Mouse (Mus musculus) natural killer cell, adult 2 months (primary cell): ENCODE measurements around the gene Map3k7cl.

ENCODE experiments used
- DNase-seq, 2 experiments: peaks; one replicate each; pipeline ENCODE4 v3.0.0; 2022; ENCODE audit warnings: low spot score in 2 of 2

Map3k7cl gene

GRCm38 (mm10) chr16:87587843-87588242, 34.7 kb downstream of the Map3k7cl start:
- no peak for DNase-seq

GRCm38 (mm10) chr16:87594145-87594544, 41.0 kb downstream of the Map3k7cl start:
- DNase-seq = no peak

DNA sequence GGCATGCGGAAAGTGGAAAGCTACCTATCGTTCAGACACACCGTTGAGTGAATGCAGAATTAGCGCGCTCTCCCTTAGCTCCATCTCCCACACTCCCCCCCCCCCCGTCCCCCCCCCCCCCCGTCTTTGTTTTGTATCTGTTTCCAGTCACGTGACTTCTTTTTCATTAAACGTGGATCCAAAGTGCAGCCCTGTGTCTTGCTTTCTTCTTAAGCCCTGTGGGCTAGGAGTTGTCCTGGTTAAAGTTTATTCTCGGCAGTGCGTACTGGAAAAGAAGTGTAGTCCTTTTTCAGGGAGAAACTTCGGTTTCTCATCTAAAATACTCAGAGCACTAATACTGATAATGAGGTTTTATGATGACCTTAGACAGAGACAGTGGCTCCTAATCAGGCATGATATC, 42.0 kb downstream of the Map3k7cl start:
- no peak for DNase-seq

- DNase-seq = no peak
Measured at GRCm38 (mm10) chr16:87602717-87603526, 49.8 kb downstream of the Map3k7cl start.

GRCm38 (mm10) chr16:87604002-87604401, 50.9 kb downstream of the Map3k7cl start:
- DNase-seq = no peak

DNA sequence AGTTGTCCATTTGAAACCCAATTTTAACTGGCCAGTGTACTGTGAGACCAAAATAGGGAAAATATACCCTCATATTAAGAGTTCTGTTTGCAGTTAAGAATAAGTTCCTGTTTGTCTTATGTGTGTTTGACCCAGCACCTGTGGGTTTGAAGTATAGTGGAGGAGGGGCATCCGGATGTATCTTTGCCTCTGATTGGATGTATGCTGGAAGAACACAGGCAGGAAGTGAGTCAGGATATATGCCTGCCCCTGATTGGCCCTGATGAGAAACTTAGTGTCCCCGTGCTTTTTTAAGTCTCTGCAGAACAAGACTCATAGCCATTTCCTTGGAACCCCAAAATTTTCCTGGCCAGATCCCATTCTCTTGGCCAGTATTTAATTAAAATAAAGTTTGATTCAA, 51.8 kb downstream of the Map3k7cl start:
- no peak for DNase-seq

DNA sequence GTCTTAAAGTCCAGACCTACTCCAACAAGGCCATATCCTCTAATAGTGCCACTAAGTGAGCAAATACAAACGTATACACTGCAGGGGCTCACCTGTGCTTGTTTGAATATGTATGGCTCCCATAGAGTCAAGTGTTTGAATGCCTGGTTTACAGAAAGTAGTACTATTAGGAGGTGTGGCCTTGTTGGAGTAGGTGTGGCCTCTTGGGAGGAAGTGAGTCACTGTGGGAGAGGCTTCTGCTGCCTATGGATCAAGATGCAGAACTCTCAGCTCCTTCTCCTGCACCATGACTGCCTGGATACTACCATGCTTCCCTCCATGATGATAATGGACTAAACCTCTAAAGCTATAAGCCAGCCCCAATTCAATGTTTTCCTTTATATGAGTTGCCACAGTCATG, 54.3 kb downstream of the Map3k7cl start:
- DNase-seq = no peak

DNA sequence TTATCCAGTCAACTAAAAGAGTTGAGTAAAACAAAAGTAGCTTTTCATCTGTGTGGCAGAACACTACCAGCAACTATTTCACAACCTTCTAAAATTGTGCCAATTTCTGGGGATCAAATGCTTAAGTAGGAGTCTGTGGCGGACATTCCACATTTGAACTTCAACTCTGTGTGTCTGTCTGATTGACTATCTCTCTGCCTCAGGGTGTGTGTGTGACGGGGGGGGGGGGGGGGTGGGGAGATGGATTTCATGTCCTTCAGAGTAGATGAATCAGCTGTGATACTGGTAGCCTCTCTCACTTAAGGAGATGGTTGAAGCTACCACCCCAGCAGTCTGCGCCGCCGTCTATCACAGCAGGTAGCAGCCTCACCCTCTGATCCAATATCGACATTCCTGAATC, 54.8 kb downstream of the Map3k7cl start:
- DNase-seq = no peak

- DNase-seq = no peak
Measured at GRCm38 (mm10) chr16:87610142-87610541, 57.0 kb downstream of the Map3k7cl start.

DNA sequence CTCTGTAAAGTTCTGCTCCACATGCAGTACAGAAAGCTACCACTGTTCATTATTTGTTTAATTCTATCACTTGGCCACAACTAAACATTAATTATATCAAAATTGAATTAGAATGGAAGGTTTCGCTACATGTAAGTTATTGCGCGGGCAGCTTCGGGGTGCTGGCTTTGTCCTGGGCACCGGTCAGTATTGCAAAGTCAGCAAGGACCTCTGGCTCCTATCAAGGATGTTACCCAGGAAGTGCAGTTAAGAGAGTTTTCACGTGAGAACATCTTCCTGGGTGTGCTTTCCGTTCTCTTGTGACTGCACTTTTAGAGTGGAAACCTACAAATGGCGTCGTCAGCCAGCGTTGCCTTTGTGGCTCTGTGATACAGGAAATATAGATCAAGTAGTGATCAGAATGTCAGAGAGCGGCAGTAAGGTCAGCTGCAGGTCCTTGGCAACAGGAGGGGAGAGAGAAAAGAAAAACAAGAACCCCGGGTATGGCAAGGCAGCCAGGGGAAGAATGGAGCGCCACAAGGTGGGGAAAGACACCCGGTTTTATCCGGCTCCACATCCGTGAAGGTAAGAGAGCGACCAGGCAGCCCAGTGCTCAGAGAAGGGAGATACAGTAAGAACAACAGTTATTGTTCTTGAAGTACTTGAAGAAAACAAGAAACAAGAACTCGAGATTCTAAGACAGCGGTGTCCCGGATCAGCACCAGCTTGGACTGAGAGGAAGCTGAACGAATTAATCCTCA, 57.6 kb downstream of the Map3k7cl start:
- no peak for DNase-seq

GRCm38 (mm10) chr16:87611420-87611819, 58.3 kb downstream of the Map3k7cl start:
- DNase-seq = no peak

GRCm38 (mm10) chr16:87612218-87612838, 59.2 kb downstream of the Map3k7cl start:
- DNase-seq = no peak

DNA sequence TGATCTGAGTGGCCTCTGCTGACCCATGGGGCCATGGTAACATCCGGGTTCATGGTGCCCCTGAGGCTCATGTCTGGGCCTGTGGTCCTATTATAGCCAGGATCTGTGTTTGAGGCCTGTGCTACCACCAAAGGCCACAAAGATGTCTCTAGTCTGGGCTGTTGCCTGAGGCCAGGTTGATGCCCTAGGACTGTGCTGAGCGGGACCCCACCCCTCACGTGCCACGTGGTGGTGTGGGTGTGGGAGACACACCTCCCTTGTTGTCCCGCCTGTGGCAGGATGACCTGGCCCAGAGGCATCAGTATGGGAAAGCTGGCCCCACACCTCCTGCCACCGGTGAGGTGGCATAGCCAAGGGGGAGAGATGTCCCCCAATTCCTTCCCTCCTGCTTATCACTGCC, 64.2 kb downstream of the Map3k7cl start:
- no peak for DNase-seq

DNA sequence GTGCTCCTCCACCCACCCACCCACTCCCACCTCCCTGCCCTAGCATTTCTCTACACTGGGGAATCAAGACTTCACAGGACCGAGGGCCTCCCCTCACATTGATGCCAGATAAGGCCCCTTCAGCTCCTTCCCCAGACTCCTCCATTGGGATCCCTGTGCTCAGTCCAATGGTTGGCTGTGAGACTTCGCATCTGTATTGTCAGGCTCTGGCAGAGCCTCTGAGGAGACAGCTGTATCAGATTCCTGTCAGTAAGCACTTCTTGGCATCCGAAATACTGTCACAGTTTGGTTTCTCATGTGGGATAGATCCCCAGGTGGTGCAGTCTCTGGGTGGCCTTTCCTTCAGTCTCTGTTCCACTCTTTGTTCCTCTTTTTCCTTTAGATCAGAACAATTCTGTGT, 68.1 kb downstream of the Map3k7cl start:
- no peak for DNase-seq

DNA sequence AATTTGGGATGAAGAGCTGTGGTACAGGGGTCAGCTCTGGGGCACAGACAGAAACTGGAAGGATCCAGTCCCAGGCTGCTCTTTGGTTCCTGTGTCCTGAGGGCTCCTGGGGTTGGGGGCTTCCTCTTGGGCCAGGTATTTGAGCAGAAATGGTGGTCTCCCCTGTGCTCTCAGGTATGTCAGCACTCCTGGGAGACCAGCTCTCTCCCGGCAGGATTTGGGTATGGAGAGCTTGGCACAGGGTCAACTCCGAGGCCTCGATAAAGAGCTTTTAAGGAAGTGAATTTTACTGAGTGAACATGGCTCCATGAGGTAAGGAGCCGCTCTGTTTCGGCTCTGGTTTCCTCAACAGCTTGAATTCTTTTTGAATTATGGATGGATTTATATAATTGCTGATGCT, 70.8 kb downstream of the Map3k7cl start:
- DNase-seq = no peak

DNA sequence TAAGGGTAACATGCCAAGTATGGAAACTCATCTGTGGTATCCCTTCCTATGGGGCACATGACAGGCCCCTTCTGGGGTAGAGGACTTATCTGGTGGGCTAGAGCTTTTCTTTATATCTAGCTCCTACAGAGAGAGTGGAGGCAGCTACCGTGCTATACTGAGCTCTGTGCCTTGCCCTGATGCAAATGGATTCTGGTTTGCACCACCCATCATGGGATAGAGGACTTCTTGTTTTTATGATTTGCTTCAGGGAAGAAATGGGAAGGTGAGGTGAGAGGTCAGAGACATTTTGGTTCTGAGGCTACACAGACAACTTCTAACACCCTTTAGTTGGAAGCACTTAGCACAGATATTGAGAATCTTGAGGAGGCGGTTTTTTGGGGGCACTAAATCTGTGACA, 71.8 kb downstream of the Map3k7cl start:
- no peak for DNase-seq

DNA sequence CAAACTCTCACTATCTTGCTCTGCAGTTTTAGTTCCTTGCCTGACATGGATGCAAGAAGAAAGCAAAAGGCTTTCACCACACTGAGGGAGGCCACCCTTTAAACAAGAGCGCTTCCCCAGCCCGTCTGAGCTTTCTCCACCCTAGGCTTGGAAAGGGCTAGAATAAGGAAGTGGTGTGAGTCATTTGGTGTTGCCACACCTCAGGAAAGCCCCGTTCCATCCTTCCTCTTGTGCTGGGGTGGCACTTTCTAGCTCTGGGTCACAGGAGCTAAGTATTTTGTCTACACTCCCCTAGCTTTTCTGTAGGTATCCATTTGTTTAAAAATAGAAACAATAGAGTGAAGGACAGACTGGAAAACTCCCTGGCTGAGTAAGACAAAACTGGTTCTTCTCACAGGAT, 72.2 kb downstream of the Map3k7cl start:
- DNase-seq = peak; percentile 43 to 52

- DNase-seq = no peak
Measured at GRCm38 (mm10) chr16:87625816-87626215, 72.7 kb downstream of the Map3k7cl start.

DNA sequence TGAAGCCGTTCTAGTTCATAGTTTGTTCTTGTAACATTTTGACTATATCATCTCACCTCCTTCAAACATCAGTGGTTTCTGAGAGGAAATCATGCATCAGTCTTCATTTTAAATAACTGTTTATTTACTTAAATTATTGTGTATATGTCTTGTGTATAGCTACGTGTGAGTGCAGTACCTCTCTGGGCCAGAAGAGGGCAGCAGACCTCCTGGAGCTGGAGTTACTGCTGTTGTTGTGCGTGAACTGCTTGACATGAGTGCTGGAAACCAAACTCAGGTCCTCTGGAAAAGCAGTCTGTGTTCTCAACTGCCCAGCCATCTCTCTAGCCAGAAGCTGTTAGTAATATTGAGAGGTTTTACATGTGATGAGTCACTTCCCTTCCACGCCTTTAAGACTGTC, 73.6 kb downstream of the Map3k7cl start:
- DNase-seq = no peak

DNA sequence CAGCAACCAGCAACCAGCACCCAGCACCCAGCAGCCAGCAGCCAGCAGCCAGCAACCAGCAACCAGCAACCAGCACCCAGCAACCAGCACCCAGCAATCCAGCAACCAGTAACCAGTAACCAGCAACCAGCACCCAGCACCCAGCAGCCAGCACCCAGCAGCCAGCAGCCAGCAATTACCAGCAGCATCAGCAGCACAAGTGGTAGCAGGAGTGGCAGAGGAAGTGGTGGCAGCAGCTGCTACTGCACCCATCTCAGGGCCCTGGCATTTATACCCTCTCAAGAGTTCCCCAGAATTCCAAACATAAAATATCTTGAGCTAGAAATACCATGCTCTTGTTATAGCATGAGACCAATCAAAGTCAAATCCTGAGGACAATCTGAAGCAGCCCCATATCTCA, 81.6 kb downstream of the Map3k7cl start:
- DNase-seq = no peak

DNA sequence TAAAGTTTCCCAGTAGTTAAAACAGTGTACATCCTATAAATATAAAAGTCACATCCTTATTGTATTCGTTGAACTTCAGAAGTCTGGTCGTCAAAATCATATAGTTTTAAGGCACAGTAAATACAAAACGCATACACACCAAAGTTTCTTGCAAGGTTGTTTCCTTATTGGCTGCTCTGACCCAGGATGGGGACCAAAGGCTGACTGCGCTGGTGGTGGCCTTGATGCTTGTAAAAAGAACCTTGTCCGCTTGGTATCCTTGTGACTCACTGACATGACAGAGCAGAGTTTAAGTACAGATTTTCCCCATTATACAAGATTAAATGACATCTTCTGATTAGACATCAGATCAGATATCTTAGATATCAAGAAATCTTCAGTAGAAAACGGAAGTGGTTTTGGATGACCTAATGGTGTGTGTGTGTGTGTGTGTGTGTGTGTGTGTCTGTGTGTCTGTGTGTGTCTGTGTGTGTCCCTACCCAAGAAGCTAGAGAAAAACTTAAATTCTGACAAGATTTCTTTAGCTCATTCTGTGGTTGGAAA, 82.2 kb downstream of the Map3k7cl start:
- no peak for DNase-seq

DNA sequence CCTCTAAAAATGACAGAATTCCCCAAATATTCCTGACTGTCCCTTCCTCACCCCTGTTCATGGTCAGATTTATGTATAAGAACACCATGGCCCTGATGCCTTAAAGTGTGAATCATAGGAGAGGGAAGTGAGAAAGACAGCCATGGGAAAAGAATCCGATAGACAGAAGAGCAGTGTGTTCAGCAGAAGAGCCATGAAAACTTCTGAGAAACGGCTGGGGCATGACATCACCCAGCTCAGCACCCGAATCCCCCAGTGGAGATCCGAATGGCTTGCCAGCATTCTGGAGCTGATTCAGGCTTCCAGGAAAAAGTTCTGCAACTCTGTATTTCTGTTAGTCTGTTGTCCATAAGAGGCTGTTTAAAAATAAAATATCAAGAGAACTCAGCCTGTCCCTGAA, 82.7 kb downstream of the Map3k7cl start:
- DNase-seq = no peak

GRCm38 (mm10) chr16:87638098-87638497, 85.0 kb downstream of the Map3k7cl start:
- no peak for DNase-seq
